Mouse (Mus musculus): ENCODE data around the gene Zfp3.

Gene Zfp3

GRCm38 (mm10) chr11:70806697-70807096, 42.7 kb downstream of the Zfp3 start:
- DNase-seq (ENCODE audit: low read depth, low spot score) = no peak

GRCm38 (mm10) chr11:70807630-70808029, 43.6 kb downstream of the Zfp3 start:
- no peak for DNase-seq (ENCODE audit: low read depth, low spot score)

GRCm38 (mm10) chr11:70808101-70808500, 44.1 kb downstream of the Zfp3 start:
- DNase-seq (ENCODE audit: low read depth, low spot score) = no peak

DNA sequence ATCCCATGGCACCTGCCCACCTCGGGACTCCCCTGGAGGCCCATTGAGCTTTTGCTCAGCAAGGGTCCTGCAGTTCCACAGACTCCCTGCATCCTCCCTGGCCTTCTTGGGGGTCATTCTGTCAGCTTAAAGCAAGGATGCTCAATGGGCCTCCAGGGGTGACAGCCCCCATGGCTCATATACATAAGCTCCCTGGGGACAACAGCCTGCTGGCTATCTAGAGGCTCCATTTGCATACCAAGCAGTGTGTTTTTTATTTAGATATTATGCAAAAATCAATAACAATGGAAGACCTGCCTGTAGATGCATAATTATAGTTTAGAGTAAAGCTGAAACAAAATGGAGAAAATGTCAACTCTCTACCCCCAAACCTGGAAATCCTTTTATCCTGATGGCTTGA, 45.0 kb downstream of the Zfp3 start:
- DNase-seq (ENCODE audit: low read depth, low spot score) = no peak

DNA sequence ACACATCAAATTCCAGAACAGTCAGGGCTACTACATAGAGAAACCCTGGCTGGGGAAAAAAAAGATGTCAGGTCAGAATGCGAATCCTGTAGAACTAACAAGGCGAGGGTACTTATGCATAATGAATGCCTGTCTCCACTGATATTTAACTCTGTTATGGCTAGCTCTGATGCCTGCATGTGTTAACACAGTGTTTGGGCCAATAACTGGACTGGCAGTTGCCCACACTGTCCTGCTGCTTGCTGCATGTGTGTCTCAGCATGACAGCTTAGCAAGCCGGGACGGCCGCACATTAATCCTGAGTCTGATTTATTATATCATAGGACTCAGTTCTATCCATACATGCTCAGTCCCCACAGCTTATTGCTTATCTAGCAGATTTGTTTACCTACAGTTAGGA, 47.0 kb downstream of the Zfp3 start:
- DNase-seq (ENCODE audit: low read depth, low spot score) = no peak

DNA sequence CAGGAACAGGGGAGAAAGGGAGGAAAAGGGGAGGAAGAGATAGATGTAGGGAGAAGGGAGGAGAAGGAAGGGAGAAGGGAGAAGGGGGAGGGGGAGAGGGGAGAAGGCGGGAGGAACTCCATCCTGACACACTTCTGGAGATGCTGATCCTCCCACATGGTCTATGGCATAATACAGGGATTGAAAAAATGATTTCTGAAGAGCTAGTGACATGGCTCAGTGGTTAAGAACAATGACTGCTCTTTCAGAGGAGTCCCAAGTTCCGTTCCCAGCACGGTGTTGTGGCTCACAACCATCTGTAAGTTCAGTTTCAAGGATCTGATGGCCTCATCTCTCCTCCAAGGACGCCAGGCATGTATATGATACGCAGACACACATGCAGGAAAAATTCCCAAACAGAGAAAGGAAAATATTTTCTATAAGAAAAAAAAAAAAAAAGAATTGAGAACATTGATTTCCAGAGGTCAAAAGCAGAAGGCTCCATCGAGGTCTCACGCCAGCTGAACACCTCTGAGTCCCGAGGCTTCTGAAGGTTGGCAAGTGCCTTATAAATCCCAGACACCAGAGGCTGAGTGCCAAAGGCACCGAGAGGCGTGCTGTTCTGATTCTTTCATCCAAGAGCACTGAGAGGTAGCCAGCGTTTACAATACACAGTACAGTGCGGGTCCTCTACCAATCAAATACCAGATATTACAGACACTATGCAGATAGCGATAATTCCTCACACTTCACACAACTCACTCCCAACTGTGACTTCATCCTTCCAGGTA, 47.6 kb downstream of the Zfp3 start:
- DNase-seq (ENCODE audit: low read depth, low spot score) = no peak

- DNase-seq (ENCODE audit: low read depth, low spot score) = no peak
Observed at GRCm38 (mm10) chr11:70812365-70812764, 48.4 kb downstream of the Zfp3 start, which contains the start of gene Scimp. Gene Scimp, minus strand, starts transcription at chr11:70812586.

DNA sequence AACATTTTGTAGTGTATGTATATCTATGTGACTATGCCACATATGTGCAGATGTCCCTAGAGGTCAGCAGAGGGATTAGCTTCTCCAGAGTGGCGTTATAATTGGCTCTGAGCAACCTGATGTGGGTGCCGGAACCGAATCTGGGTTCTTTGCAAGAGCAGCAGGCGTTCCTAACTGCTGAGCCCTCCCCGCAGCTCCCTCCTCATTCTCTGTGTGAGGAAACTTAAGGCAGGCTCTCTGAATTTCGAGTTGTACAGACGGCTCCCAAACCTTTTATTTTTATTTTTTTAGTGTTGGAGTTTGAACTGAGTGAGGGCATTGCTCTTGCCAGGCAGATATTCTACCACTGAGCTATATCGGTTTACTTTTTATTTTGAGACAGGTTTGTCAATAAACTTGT, 51.1 kb downstream of the Zfp3 start:
- DNase-seq (ENCODE audit: low read depth, low spot score) = no peak

GRCm38 (mm10) chr11:70815498-70816078, 51.6 kb downstream of the Zfp3 start:
- peak; percentile 53 for DNase-seq (ENCODE audit: low read depth, low spot score)

DNA sequence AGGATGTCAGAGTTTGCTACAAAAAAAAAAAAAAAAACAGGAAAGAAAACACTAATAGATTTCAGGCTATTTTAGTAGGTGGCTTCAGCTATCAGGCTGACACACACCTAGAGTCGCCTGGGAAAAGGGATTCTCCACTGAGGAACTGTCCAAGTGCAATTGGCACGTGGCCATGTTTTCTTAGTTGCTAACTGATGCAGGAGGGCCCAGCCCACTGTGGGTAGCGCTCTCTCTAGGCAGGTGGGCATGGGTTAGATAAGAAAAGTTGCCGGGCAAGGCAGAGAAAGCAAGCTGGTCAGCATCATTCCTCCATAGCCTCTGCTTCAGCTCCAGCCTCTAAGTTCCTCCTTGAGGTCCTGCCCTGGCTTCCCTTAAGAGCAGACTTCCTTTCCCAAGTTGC, 52.8 kb downstream of the Zfp3 start:
- no peak for DNase-seq (ENCODE audit: low read depth, low spot score)

- DNase-seq (ENCODE audit: low read depth, low spot score) = no peak
Observed at GRCm38 (mm10) chr11:70820120-70820519, 56.1 kb downstream of the Zfp3 start.

- peak; percentile 3 for DNase-seq (ENCODE audit: low read depth, low spot score)
Observed at GRCm38 (mm10) chr11:70821728-70822591, 58.0 kb downstream of the Zfp3 start.

All from embryo, embryonic 11.5 days (tissue).